Mouse (Mus musculus) forelimb bud, embryonic 11.5 days (tissue): ENCODE results near the gene Sh3bp4.

ENCODE experiments used
- DNase-seq: peaks from one replicate; pipeline ENCODE4 v3.0.0-alpha.2; 2012; ENCODE audit warnings: low read depth, low spot score

Gene Sh3bp4

DNA sequence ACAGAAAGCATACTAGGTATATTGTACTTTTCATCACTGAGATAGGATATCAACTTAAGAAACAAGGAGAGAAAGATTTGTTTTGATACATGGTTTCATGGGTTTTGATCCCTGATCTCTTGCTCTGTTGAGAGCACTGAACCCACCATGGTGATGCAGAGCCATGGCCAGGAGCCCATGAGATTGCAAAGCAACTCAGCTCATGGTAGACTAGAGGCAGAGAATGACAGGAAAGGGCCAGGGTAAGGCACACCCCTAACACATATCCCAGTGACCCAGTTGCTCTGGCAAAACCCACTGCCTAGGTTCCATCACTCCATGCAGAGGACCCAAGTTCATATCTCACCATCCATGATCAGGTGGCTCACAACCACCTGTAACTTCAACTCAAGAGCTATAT is 114.6 kb downstream of the Sh3bp4 start:
- no peak for DNase-seq

DNA sequence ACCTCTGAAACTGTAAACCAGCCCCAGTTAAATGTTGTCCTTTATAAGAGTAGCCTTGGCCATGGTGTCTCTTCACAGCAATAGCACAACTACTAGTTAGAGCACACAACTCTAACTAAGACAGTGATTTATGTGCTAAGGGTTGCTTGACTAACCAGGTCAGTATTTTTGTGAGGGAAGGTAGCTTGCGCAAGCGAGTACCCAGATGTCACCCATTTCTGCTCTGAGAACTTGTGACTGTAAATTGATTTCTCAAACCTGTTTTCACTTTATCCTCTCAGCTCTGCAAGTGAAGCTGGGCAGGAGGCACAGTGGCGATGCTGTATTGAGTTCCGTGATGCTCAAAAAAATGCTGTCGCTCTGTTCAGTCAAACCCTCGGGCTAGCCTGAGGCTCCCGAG is 117.2 kb downstream of the Sh3bp4 start:
- no peak for DNase-seq

DNA sequence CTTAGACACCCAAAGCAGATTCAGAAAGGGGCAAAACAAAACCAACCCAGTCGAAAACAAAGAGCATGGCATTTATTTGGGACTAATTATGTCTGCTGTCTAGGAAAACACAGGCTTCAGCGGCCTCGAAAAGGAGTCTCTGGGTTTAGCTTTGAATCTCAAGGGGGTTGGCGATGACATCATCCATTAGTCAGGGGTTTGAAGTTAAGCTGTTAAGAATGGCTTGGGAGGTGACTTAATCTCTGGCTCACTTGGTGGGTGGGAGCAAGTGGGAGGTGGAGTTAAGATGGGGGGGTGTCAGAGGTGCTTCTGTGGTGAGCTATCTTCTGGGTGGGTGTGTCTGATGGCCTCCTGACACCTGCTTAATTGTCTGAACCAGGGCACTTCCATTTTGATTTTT is 117.9 kb downstream of the Sh3bp4 start:
- no peak for DNase-seq

DNA sequence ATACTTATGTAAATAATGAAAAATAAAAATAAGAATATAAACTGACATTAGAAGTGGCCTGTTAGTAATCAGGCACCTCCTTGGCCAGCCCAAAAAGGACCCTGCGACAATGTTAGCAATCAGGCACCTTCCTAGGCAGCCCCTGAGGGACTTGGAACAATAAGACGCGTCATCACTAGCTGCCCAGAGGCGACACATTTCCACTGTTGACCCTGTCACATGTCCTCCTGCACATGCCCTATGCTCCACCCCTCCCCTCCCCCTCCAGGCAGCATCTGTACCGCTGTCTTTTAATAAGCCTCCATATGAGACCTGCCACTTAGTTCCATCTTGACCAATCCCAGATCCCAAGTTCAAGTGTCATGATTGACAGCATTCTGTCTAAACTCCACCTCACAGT is 119.0 kb downstream of the Sh3bp4 start:
- DNase-seq: no peak

DNA sequence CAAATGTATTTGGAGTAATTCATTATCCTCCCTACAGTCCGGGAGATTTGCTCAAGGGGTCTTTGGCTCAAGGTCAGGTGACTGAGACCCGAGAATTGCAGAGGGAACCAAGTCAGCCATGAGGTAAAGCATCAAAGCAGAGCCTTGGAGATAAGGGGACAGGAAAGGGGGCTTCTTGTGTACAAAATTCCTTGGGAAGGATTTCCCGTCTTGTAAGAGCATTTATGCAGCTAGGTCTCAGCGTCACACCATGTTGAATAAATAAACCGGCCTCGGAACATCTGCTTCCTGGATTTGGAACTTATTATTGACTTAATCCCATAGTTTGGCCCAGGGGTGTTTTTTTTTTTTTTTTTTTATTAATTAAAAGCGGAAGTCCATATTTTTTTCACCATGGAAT is 120.4 kb downstream of the Sh3bp4 start:
- DNase-seq: peak; percentile 14

DNA sequence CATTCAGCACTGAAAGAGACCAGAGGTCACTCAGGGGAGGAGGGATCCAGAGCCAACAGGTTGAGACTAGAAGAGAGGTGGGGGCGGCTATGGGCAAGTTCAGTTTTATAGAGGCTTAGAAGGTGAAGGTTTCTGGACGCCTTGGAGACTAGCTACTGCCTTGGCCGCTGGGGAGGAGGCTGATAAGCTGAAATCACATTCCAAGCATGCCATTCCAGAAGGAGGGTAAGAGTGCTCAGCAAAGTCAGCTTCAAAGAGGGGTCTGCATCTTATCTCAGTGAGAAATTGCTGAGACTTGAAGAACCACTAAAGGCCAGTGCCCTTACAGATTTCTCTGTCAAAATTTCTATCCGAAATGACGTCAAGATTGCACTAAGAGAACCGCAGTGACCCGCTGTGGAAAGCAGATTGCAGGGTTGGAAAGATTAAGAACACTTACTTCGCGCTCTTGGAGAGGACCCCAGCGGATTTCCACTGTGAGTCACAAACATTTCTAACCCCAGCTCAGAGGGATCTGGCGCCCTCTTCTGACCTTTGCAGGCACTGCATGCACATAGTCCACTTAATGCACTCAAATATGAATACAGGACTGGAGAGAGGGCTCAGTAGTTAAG is 121.0 kb downstream of the Sh3bp4 start:
- DNase-seq: peak; percentile 78

DNA sequence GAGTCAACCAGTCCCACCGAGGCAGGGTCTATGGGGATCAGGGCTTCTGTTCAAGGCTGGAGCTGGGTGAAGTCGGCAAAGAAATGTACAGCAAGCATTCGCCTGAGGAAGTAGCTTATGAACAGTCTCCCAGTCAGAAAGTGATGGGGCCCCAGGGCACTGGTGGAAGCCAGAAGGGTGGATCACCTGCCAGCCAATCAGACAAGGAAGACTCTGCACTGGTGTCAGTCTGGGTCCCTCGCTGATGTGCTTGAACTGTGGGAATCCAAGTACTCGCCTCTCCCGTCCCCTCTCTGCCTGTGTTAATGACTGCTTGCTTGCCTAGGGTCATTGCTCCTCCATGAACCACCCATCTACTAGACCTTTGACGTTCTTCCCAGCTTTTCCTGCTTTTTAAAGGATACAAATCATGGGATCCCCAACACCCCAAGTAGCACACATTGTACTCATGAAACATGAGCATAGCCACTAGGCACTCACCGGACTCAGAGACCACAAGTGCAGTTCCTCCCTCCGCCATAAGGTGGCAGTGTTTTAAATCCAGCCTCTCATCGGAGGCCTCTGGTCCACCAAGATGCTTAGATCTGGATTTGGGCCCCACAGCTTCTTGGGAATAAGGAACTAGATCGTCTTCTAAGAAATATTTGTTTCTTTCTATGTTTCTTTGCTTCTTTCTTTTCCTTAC is 122.5 kb downstream of the Sh3bp4 start:
- DNase-seq: no peak

DNA sequence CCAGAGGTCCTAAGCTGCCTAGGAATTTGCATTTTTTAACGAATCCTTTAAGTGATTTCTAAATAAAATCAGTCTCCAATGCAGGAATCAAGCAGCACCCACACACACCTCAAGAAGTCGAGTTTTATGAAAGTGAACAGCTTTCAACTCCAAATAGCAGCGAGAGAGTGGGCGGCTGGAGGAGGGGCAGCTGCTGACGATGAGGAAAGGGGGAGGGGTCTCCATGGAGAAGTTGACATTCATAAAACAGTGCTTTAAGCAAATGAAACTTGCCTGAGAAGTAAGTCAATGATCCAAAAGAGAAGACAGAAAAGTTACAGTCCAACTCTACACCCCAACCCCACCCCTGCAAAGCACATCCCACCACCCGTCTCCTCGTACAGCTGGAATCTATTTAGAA is 123.4 kb downstream of the Sh3bp4 start:
- no peak for DNase-seq

DNA sequence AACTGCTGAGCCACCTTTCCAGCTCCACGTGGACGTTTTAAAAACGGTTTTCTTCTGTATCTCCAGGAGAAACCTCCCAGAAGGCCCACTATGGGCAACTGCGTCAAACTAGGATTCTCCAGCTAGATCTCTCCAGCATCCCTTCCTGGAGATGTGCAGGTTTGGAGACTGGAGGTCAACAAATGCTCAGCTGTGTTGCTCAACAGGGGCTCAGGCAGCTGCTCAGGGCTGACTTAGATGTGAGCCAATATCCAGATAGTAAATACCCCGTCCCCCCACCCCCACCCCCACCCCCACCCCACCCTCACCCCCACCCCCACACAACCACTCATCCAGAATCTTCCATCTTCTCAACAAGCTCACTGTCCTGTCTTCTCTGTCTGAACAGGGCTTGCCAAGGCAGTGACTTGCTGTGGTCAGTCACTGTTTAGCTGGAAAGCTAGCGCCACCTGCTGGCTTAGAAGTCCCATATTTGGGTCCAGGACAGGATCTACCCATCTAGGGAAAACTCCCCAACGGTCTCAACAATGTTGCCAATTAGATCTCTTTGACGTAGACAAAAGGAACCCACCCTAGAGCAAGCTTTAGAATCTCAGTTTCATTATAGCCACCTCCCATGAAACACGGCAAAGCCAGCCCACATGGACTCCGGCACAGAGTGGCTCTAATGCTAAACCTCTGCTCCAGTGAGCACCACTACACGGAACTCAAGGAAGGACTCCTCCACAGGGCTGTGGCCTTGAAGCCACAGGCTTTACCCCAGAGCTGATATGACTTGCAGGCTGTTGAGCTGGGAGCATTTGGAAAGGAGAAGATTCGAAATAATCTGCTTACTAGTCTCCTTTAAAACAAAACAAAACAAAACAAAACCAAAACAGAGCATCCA is 125.9 kb downstream of the Sh3bp4 start:
- DNase-seq: peak; percentile 74
